ENCODE assay signal across 8 mouse cellular contexts in the genomic region with DNA sequence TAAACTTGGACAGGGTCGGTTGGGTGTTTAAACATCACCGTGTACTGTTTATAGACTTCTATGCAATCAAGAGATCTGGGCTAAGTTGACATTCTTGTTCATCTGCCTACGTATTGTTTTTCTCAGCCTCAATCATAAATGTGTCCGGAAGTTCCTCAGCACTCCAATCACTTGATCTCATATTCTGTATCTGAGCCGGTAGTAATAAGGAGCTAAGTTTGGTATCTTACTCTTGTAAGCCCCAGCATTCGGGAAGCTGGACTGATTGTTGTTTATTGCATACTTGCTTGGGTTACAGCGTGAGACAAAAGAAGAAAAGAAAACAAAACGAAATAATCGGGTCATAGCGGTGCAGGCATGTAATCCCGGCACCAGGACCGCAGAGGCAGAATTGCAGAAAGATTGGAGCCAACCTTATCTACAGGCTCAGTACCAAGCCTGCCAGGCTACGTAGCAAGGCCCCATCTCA. TPM values are rescaled to one million over a fixed set of nuclear protein-coding genes. Genes with fewer than 3 reads are reported as not detected.
A peak's percentile ranks its signal among the peaks of the same experiment; 100 is the strongest.
DNase-seq lines count a peak whose midpoint lies in the region; ATAC-seq and TF ChIP-seq lines count a peak whose summit lies in the region.

No protein-coding gene starts in this region.

- H3K27ac ChIP-seq in midbrain, postnatal 0 days (ENCODE audit: low read depth, low read length) = peak overlapping the region; percentile 95

- DNase-seq in frontal cortex, postnatal 10 days (ENCODE audit: low spot score in 2 of 2) = no peak
- DNase-seq in 416B (ENCODE audit: low read depth) = peak; percentile 56
- DNase-seq in induced T-regulatory cell, adult 2 months (ENCODE audit: low read depth) = peak; percentile 82
- DNase-seq in midbrain, postnatal 0 days (ENCODE audit: low spot score) = no peak
- no peak for DNase-seq in B cell, adult 2 months
- no peak for DNase-seq in left cerebral cortex, postnatal 10 days (ENCODE audit: extremely low spot score in 1 of 2, low spot score in 2 of 2)

- intact Hi-C loops in left cerebral cortex, postnatal 10 days (cut with DNase I) = loop anchor here (10.0 kb wide), 1 partner anchor 490 kb away; no protein-coding TSS in a partner anchor

- ATAC-seq in frontal cortex, adult (ENCODE audit: low TSS enrichment) = peak; percentile 32
- 0 out of 2 replicates have a peak, but pooled peaks have one; percentile 10 for ATAC-seq in common myeloid progenitor, adult 5-6 weeks (replicated peaks; ENCODE audit: low read depth, poor library complexity, severe bottlenecking)
- peak; percentile 2; the same call in 1 of the 2 replicates for ATAC-seq in midbrain, postnatal 0 days (ENCODE audit: low FRiP score)

- no peaks in the 10 kb centered on the region for H3K27me3 ChIP-seq in midbrain, postnatal 0 days (ENCODE audit: insufficient read depth, low read length)

- H3K4me2 ChIP-seq in midbrain, postnatal 0 days (ENCODE audit: low read depth, low read length, poor library complexity, severe bottlenecking) = peak overlapping the region; percentile 75

- WGBS in midbrain, postnatal 0 days = 27% methylated on average over 13 of the region's 13 CpGs

- no peaks in the 10 kb centered on the region for H3K36me3 ChIP-seq in midbrain, postnatal 0 days (ENCODE audit: insufficient read depth, low read length)

- peak overlapping the region; percentile 94 for H3K4me3 ChIP-seq in midbrain, postnatal 0 days (ENCODE audit: low read depth, low read length)

- no peaks in the 10 kb centered on the region for H3K9me3 ChIP-seq in midbrain, postnatal 0 days (ENCODE audit: low read length)

- H3K4me1 ChIP-seq in midbrain, postnatal 0 days (ENCODE audit: insufficient read depth, low read length) = no peaks in the 10 kb centered on the region

- TF ChIP-seq CTCF in midbrain, postnatal 0 days (IDR thresholded peaks at IDR 0.05) = no peak

- H3K9ac ChIP-seq in midbrain, postnatal 0 days (replicated peaks; ENCODE audit: low read length, poor library complexity, severe bottlenecking) = peak overlapping the region; percentile 90

RNA-seq across cellular contexts. Expression of gene Tm9sf3, which starts 0.6 kb away (rescaled TPM):
- total RNA-seq in common myeloid progenitor, adult 5-6 weeks (2017) = 243 and 265 TPM in 2 replicates
- total RNA-seq in midbrain, postnatal 0 days (2014; rRNA removed) = 128 and 148 TPM in 2 replicates
- polyA plus RNA-seq in midbrain, postnatal 0 days (2015; fragmentation: Nextera tagmentation; extraction: Ambion mirVana) = 57.8 and 63.2 TPM in 2 replicates
- 100 to 1,000 TPM; 141 to 142 TPM for total RNA-seq in left cerebral cortex, postnatal 10 days (2021)

RNA-seq across cellular contexts. Expression of gene Tll2, which starts 57.7 kb away (rescaled TPM):
- 0.05 TPM in 1 of 2 replicates, not detected in the other for total RNA-seq in common myeloid progenitor, adult 5-6 weeks (2017)
- total RNA-seq in midbrain, postnatal 0 days (2014; rRNA removed) = 0.71 and 1.2 TPM in 2 replicates
- polyA plus RNA-seq in midbrain, postnatal 0 days (2015; fragmentation: Nextera tagmentation; extraction: Ambion mirVana) = 0.48 and 0.56 TPM in 2 replicates
- 1 to 10 TPM; 2.0 to 2.2 TPM for total RNA-seq in left cerebral cortex, postnatal 10 days (2021)

Comparison
In these comparisons a context has a peak if more than half of its experiments do, and no peak if none do; other contexts are left out.
1. DNase-seq: peak in 416B (single experiment) and induced T-regulatory cell, adult 2 months (single experiment); none in frontal cortex, postnatal 10 days (0 of 2), midbrain, postnatal 0 days (single experiment), B cell, adult 2 months (0 of 2) and left cerebral cortex, postnatal 10 days (0 of 2).
2. Peak in every context shown above with its lines, with median percentiles within 50 percentile points of each other: ATAC-seq.